Mouse (Mus musculus) lung, adult 2 months (tissue): ENCODE results near the gene Glrx5.

ENCODE experiments used
- CTCF ChIP-seq: fragments of 200-500 bp; IDR thresholded peaks from 2 replicates; pipeline ENCODE4 v1.5.1; 2011; ENCODE audit warnings: mild to moderate bottlenecking, low read length, control low read depth; ENCODE audit not compliant: insufficient read depth
- POLR2A ChIP-seq: fragments of 200-500 bp; IDR thresholded peaks from 2 replicates; pipeline ENCODE4 v1.6.1; 2011; ENCODE audit warnings: low read depth, mild to moderate bottlenecking, control low read depth, low read length, borderline replicate concordance; ENCODE audit errors: extremely low read depth

DNA sequence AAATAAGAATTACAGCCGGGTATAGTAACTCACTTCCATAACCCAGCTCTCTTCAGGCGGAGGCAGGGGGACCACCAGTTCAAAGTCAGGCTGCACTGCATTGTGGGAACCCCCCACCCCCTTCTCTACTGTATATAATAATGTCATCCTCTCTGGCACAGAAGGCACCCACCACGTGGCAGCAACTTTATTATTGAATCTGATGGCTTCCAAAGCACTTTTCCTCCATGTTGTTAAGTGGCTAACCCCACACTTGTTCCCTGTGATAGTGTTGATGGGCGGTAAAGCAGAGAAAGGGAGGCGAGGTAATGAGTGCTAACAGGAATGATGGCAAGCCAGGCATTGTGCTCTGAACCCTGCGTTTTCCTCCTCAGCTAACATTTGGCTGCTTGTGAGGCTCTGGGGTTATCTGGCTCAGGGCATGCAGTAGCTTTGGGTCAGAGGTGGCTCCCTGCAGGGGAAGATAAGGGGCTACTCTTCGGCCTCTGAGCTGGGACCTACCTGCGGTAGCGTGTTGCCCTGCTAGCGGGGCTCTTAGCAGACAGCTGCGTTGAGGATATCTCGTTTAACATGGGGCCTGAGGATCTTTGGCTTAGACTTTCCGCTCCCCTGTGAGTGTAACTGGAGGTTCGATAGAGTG lies 1.8 kb downstream of the Glrx5 start:
- TF ChIP-seq CTCF (no peak), POLR2A (no peak)
